Mouse (Mus musculus): ENCODE results near the gene Zmynd10. TPM values are rescaled to one million over a fixed set of nuclear protein-coding genes. Genes with fewer than 3 reads are reported as not detected.

Zmynd10 gene
- polyA plus RNA-seq, 1 experiment from 2014 or later: 3.3 TPM

- WGBS: 95% methylated on average over 17 of the region's 17 CpGs
- no peak overlapping the region for H3K4me2 ChIP-seq (replicated peaks)
Measured at GRCm38 (mm10) chr9:107544196-107544700, 2.9 kb upstream of the Zmynd10 start.

GRCm38 (mm10) chr9:107544729-107545128, 2.4 kb upstream of the Zmynd10 start:
- no peak for DNase-seq (ENCODE audit: low spot score)
- peaks cover 32% of the 10 kb centered on the region for H3K4me1 ChIP-seq (replicated peaks; ENCODE audit: control insufficient read depth, insufficient read depth, low read length)

More at GRCm38 (mm10) chr9:107544196-107544700, 2.9 kb upstream of the Zmynd10 start:
- H3K4me3 ChIP-seq (replicated peaks; ENCODE audit: low read length): no peak overlapping the region
- peaks cover 7% of the 10 kb centered on the region; the same call in 1 of the 2 replicates for H3K27me3 ChIP-seq (ENCODE audit: control insufficient read depth, insufficient read depth, low read length)
- H3K4me1 ChIP-seq (replicated peaks; ENCODE audit: control insufficient read depth, insufficient read depth, low read length): peaks cover 32% of the 10 kb centered on the region
- H3K36me3 ChIP-seq (replicated peaks; ENCODE audit: control insufficient read depth, insufficient read depth): peaks cover 29% of the 10 kb centered on the region
- H3K9me3 ChIP-seq (ENCODE audit: control insufficient read depth, low read length): no peaks in the 10 kb centered on the region
- DNase-seq (ENCODE audit: low spot score) (no peak), ATAC-seq (ENCODE audit: low FRiP score) (no peak)
- H3K9ac ChIP-seq: no peak overlapping the region
- no peak overlapping the region for H3K27ac ChIP-seq

GRCm38 (mm10) chr9:107545199-107545598, 1.9 kb upstream of the Zmynd10 start:
- Histone ChIP-seq H3K9me3 (ENCODE audit: control insufficient read depth, low read length) (no peaks in the 10 kb centered on the region), H3K27me3 (ENCODE audit: control insufficient read depth, insufficient read depth, low read length) (peaks cover 17% of the 10 kb centered on the region), H3K27ac (no peak overlapping the region), H3K4me3 (replicated peaks; ENCODE audit: low read length) (no peak overlapping the region), H3K9ac (no peak overlapping the region), H3K4me1 (replicated peaks; ENCODE audit: control insufficient read depth, insufficient read depth, low read length) (peaks cover 32% of the 10 kb centered on the region), H3K36me3 (replicated peaks; ENCODE audit: control insufficient read depth, insufficient read depth) (peaks cover 19% of the 10 kb centered on the region), H3K4me2 (replicated peaks) (no peak overlapping the region)
- ATAC-seq (ENCODE audit: low FRiP score) (no peak), DNase-seq (ENCODE audit: low spot score) (no peak)
- 83% methylated on average over 10 of the region's 10 CpGs for WGBS

More at GRCm38 (mm10) chr9:107544729-107545128, 2.4 kb upstream of the Zmynd10 start:
- peaks cover 12% of the 10 kb centered on the region for H3K27me3 ChIP-seq (ENCODE audit: control insufficient read depth, insufficient read depth, low read length)
- H3K9me3 ChIP-seq (ENCODE audit: control insufficient read depth, low read length): no peaks in the 10 kb centered on the region
- H3K4me2 ChIP-seq (replicated peaks): no peak overlapping the region
- no peak overlapping the region for H3K9ac ChIP-seq
- H3K4me3 ChIP-seq (replicated peaks; ENCODE audit: low read length): no peak overlapping the region
- peaks cover 24% of the 10 kb centered on the region for H3K36me3 ChIP-seq (replicated peaks; ENCODE audit: control insufficient read depth, insufficient read depth)
- H3K27ac ChIP-seq: no peak overlapping the region
- 94% methylated on average over 12 of the region's 12 CpGs for WGBS
- no peak for ATAC-seq (ENCODE audit: low FRiP score)

GRCm38 (mm10) chr9:107545602-107546001, 1.5 kb upstream of the Zmynd10 start:
- H3K9me3 ChIP-seq (ENCODE audit: control insufficient read depth, low read length): no peaks in the 10 kb centered on the region
- ATAC-seq (ENCODE audit: low FRiP score) (no peak), DNase-seq (ENCODE audit: low spot score) (peak; percentile 86)
- H3K36me3 ChIP-seq (replicated peaks; ENCODE audit: control insufficient read depth, insufficient read depth): peaks cover 15% of the 10 kb centered on the region
- H3K27me3 ChIP-seq (ENCODE audit: control insufficient read depth, insufficient read depth, low read length): peaks cover 20% of the 10 kb centered on the region
- 12% methylated on average over 3 of the region's 3 CpGs for WGBS
- H3K4me2 ChIP-seq (replicated peaks): no peak overlapping the region
- no peak overlapping the region for H3K9ac ChIP-seq
- H3K27ac ChIP-seq: no peak overlapping the region
- peaks cover 29% of the 10 kb centered on the region for H3K4me1 ChIP-seq (replicated peaks; ENCODE audit: control insufficient read depth, insufficient read depth, low read length)
- no peak overlapping the region for H3K4me3 ChIP-seq (replicated peaks; ENCODE audit: low read length)

- 81% methylated on average over 5 of the region's 5 CpGs for WGBS
- no peak overlapping the region for H3K4me3 ChIP-seq (replicated peaks; ENCODE audit: low read length)
- H3K4me1 ChIP-seq (replicated peaks; ENCODE audit: control insufficient read depth, insufficient read depth, low read length): peaks cover 24% of the 10 kb centered on the region
- no peaks in the 10 kb centered on the region for H3K9me3 ChIP-seq (ENCODE audit: control insufficient read depth, low read length)
- peaks cover 43% of the 10 kb centered on the region for H3K27me3 ChIP-seq (ENCODE audit: control insufficient read depth, insufficient read depth, low read length)
- H3K4me2 ChIP-seq (replicated peaks): no peak overlapping the region
- no peak for ATAC-seq (ENCODE audit: low FRiP score)
- H3K9ac ChIP-seq: no peak overlapping the region
- no peak for DNase-seq (ENCODE audit: low spot score)
- peaks cover 15% of the 10 kb centered on the region for H3K36me3 ChIP-seq (replicated peaks; ENCODE audit: control insufficient read depth, insufficient read depth)
- no peak overlapping the region for H3K27ac ChIP-seq
Measured at GRCm38 (mm10) chr9:107547957-107548356, 859 bp downstream of the Zmynd10 start.

- Histone ChIP-seq H3K9me3 (ENCODE audit: control insufficient read depth, low read length) (no peaks in the 10 kb centered on the region), H3K27me3 (ENCODE audit: control insufficient read depth, insufficient read depth, low read length) (peaks cover 45% of the 10 kb centered on the region), H3K9ac (no peak overlapping the region), H3K4me3 (replicated peaks; ENCODE audit: low read length) (no peak overlapping the region), H3K27ac (no peak overlapping the region), H3K36me3 (replicated peaks; ENCODE audit: control insufficient read depth, insufficient read depth) (peaks cover 15% of the 10 kb centered on the region), H3K4me2 (replicated peaks) (no peak overlapping the region), H3K4me1 (replicated peaks; ENCODE audit: control insufficient read depth, insufficient read depth, low read length) (peaks cover 30% of the 10 kb centered on the region)
- WGBS: 90% methylated on average over 10 of the region's 10 CpGs
- DNase-seq (ENCODE audit: low spot score) (no peak), ATAC-seq (ENCODE audit: low FRiP score) (no peak)
Measured at GRCm38 (mm10) chr9:107548820-107549219, 1.7 kb downstream of the Zmynd10 start.

- no peaks in the 10 kb centered on the region for H3K9me3 ChIP-seq (ENCODE audit: control insufficient read depth, low read length)
- H3K27me3 ChIP-seq (ENCODE audit: control insufficient read depth, insufficient read depth, low read length): peaks cover 45% of the 10 kb centered on the region
- WGBS: 87% methylated on average over 20 of the region's 20 CpGs
- H3K4me2 ChIP-seq (replicated peaks): no peak overlapping the region
- no peak overlapping the region for H3K27ac ChIP-seq
- peaks cover 32% of the 10 kb centered on the region for H3K4me1 ChIP-seq (replicated peaks; ENCODE audit: control insufficient read depth, insufficient read depth, low read length)
- peaks cover 9% of the 10 kb centered on the region for H3K36me3 ChIP-seq (replicated peaks; ENCODE audit: control insufficient read depth, insufficient read depth)
- ATAC-seq (ENCODE audit: low FRiP score) (no peak), DNase-seq (ENCODE audit: low spot score) (no peak)
- no peak overlapping the region for H3K9ac ChIP-seq
- no peak overlapping the region for H3K4me3 ChIP-seq (replicated peaks; ENCODE audit: low read length)
Measured at GRCm38 (mm10) chr9:107549297-107550074, 2.4 kb downstream of the Zmynd10 start.

- H3K9me3 ChIP-seq (ENCODE audit: control insufficient read depth, low read length): no peaks in the 10 kb centered on the region
- WGBS: 23% methylated on average over 23 of the region's 23 CpGs
- H3K36me3 ChIP-seq (replicated peaks; ENCODE audit: control insufficient read depth, insufficient read depth): no peaks in the 10 kb centered on the region
- H3K27me3 ChIP-seq (ENCODE audit: control insufficient read depth, insufficient read depth, low read length): peaks cover 45% of the 10 kb centered on the region
- H3K4me2 ChIP-seq (replicated peaks): peak overlapping the region; percentile 59
- peaks cover 38% of the 10 kb centered on the region for H3K4me1 ChIP-seq (replicated peaks; ENCODE audit: control insufficient read depth, insufficient read depth, low read length)
- peak overlapping the region; percentile 59; the same call in 1 of the 2 replicates for H3K9ac ChIP-seq
- ATAC-seq (ENCODE audit: low FRiP score): no peak
- no peak for DNase-seq (ENCODE audit: low spot score)
- H3K4me3 ChIP-seq (replicated peaks; ENCODE audit: low read length): 0 out of 2 replicates have a peak overlapping the region, but pooled peaks have one; percentile 33
- no peak overlapping the region for H3K27ac ChIP-seq
Measured at GRCm38 (mm10) chr9:107550491-107551116, 3.5 kb downstream of the Zmynd10 start.

GRCm38 (mm10) chr9:107551117-107551889, 4.2 kb downstream of the Zmynd10 start, which contains the start of gene Rassf1:
Gene Rassf1, plus strand, starts transcription at chr9:107551555.
- Histone ChIP-seq H3K27ac (no peak within 1 kb of the TSS), H3K9ac (peak within 1 kb of the TSS; percentile 59), H3K36me3 (replicated peaks; ENCODE audit: control insufficient read depth, insufficient read depth) (no peaks in the 10 kb centered on the region), H3K27me3 (ENCODE audit: control insufficient read depth, insufficient read depth, low read length) (peaks cover 45% of the 10 kb centered on the region), H3K4me3 (replicated peaks; ENCODE audit: low read length) (peak within 1 kb of the TSS; percentile 33), H3K4me1 (replicated peaks; ENCODE audit: control insufficient read depth, insufficient read depth, low read length) (peaks cover 44% of the 10 kb centered on the region), H3K4me2 (replicated peaks) (peak within 1 kb of the TSS; percentile 59), H3K9me3 (ENCODE audit: control insufficient read depth, low read length) (no peaks in the 10 kb centered on the region)
- 2% methylated on average over 63 of the region's 63 CpGs for WGBS
- no peak for DNase-seq (ENCODE audit: low spot score)
- no peak for ATAC-seq (ENCODE audit: low FRiP score)

Measured in hindbrain, embryonic 14.5 days (tissue).